Mouse (Mus musculus): ENCODE data around the gene Gm48552.

- TF ChIP-seq CTCF (IDR thresholded peaks at IDR 0.05; ENCODE audit: low read depth) (no peak), EP300 (optimal IDR thresholded peaks at IDR 0.05) (no peak)
Measured at GRCm38 (mm10) chr10:81421041-81421796, 32.4 kb downstream of the Gm48552 start.
